Mouse (Mus musculus): ENCODE measurements at regions not wholly inside any gene's neighbourhood (a gene's known extent, or its start where the extent isn't known, plus 50 kb on each side); places are given as distances from the start of the nearest gene placed in this dataset.

DNA sequence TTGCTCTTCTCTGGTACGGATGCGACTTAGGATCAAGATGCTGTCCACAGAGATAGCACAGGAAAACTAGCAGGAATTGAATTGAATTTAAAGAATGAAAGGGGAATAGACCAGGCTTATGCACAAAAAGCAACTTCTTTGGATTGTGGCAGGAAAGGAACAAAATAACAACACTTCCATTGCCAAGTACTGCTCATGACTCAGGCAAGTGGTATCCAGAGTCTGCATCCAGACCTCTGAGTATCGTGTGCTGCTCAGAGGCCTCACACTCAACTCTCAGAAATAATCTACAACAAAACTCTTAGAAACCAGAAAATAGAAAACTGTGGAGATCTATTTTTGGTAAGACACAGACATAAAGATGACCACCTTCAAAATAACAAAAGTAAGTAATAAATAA is 176.1 kb upstream of the Egflam start:
- DNase-seq (ENCODE audit: low spot score): no peak

DNA sequence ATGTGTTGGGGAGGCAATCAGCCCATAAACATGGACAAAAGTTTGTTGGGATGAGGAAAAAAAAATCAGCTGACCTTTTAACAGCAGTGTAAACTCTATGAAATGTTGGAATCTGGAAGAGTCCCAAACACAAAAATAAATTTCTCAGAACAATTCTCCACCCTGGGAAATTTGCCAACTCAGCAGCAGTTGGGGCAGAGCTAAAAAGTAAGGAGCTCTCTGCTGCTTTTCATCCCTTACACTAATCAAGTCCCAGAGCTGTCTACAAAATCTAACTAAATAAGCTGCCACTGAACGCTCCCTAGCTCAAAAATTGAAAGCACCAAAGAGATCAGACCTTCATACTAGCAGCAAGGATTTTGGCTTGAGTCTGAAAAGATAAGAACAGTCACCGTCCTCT is 176.6 kb upstream of the Egflam start:
- peak; percentile 49 for DNase-seq (ENCODE audit: low spot score)

DNA sequence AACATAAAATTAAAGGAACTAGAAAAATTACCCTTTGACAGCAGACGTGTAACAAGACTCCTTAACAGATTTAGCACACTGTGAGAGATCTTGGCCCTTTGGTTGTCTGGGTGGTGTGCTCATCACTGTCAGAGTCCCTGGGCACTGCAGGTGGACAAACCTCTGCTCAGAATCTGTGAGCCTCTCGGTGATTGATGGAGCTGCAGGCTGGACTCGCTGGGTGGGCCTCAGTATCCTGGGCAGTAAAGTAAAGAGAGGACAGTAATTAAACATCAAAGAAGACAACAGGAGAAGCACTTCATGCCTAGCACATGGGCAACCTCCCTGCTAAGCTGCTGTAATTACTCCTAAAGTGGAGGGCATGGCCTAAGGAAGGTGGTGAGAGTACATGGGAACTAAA is 180.2 kb upstream of the Egflam start:
- DNase-seq (ENCODE audit: low spot score): no peak

DNA sequence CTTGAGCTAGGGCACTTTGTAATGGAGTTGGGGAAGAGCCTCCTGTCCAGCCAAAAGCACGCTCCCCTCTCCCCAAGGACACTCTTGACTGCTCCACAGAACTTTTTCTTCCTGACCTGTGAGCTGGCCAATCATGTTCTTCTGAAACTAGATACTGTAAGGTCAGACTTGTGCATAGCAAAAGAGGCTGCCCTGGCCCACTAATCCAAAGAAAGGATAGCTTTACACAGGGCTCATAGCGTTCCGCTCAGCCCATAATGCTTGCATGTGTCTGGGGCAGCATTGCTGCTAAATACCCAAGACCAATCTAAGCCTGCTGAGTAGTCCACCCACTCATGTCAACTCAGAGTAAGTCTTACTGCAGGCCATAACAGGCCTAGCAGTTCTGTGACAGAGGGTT is 189.0 kb upstream of the Egflam start:
- no peak for DNase-seq (ENCODE audit: low spot score)

DNA sequence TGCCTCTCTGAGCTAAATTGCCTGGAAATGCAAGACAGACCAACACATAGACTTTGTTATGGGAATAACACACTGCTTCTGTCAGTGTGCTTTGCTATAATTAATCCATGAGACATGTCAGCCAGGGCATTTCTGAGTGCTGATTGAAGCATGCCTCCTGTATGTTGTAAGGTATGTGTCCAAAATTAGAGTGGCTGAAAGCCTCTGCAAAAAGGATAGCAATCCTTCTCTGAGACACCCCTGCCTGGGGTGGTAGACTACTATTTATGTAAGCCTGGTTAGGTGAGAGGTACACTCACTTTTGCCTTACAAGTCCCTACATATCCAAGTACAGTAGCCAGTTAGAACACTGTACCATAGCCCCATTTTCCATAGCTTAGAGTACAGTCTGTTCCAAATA is 193.3 kb upstream of the Egflam start:
- no peak for DNase-seq (ENCODE audit: low spot score)

DNA sequence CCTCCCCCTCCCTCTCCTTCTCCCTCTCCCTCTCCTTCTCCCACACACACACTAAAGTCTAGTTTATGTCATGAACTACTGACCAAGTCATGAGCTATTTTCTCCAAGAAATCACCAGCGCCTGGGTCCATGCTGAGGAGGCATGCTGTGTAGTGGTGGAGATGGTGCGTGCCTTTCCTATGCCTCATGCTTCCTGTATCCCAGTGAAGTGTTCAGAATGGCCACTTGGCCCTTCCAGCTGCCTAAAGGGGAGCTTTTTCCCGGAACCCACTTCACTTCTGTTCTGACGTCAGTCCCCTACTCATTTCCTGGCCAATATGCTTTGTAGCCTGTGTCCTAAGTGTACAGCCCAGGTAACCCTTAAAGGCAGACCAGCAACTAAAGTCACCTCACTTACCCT is 199.1 kb upstream of the Egflam start:
- no peak for DNase-seq (ENCODE audit: low spot score)

DNA sequence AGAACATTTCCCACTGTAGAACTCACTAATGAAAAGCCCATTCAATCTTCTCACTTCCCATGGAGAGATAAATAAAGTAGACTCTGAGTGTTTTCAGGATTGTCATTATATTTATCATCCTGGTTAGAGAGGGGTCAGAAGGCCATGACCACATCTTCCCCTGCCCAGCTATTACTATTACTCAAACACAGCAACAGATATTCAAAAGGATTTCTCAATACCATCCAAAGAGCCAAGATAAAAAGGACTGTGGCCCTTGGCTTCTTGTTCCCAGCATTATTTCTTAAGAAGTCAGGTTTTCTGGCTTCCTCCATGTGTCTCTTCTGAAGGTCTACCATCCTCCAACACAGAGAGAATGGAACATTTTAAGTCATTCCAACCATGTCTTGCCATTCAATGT is 199.6 kb upstream of the Egflam start:
- no peak for DNase-seq (ENCODE audit: low spot score)

DNA sequence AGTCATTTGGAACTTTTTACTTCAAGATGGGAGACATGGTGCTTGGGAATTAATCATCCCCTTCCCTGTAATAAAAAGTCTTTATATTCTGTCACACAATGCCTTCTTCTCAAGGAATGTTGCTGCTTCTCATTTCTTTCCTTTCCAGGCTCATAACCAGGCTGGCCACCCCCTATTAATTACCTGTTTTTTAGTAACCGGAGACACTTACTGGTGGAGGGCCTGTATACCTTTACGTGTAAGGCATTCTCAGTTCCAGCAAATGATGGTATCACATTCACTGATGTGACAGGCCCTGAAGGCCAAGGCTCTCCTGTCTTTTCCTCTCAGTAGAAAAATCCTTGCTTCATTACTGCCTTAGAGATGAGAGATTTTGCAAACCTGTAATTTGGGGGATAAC is 203.3 kb upstream of the Egflam start:
- no peak for DNase-seq (ENCODE audit: low spot score)

DNA sequence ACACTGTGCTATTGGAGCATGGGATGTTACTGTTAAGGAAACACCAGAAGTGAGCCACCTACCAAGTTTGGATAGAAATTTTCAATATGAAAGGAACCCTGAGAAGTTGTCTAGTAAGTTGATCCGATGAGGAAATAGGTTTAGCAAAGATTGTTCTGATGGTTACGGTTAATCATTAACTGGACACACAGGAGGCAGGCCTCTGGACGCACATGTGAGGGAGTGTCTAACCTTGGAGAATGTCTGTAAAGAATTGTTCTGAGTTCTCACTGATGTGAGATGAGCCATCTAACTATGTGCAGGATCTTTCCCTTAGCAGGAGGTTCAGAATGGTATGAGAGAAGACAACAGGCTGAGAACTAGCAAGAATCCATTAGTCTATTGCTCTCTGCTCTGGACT is 205.8 kb upstream of the Gdnf start:
- DNase-seq (ENCODE audit: low spot score): no peak

DNA sequence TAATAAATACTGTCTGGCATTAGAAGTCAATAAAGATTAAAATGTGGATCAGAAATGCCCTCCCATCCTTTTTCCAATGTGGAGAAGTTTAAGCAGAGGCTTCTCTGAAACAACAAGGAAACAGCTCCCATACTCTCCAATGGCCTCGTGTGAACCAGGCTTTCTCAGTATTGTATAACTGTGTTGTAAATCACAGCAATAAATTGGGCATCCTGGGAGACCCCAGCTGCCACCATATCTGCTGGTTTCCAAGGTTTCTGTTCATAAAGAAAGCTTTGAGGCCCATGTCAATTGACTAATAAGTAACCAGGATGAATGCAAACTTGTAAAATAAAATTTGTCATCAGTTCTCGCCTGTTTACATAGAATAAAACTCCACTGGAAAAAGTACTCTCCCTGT is 192.7 kb upstream of the Gdnf start:
- no peak for DNase-seq (ENCODE audit: low spot score)

DNA sequence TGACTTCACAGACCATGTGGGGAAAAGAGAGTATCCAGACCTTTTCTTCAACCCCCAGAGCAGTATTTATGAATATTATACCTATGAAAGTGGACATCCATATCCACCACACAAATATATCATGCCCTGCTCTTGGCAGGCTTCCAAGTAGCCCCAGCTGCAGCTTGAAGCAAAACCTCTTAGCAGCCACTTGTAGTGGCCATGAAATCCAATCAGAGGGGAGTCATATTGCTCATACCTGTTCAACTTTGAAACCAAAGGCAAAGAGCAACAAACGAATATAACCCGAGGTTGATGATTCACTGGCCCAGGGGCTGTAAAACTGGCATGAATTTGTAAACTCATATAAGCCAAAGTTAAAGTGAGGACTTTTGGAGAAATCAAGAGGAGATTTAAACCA is 187.6 kb upstream of the Gdnf start:
- no peak for DNase-seq (ENCODE audit: low spot score)

DNA sequence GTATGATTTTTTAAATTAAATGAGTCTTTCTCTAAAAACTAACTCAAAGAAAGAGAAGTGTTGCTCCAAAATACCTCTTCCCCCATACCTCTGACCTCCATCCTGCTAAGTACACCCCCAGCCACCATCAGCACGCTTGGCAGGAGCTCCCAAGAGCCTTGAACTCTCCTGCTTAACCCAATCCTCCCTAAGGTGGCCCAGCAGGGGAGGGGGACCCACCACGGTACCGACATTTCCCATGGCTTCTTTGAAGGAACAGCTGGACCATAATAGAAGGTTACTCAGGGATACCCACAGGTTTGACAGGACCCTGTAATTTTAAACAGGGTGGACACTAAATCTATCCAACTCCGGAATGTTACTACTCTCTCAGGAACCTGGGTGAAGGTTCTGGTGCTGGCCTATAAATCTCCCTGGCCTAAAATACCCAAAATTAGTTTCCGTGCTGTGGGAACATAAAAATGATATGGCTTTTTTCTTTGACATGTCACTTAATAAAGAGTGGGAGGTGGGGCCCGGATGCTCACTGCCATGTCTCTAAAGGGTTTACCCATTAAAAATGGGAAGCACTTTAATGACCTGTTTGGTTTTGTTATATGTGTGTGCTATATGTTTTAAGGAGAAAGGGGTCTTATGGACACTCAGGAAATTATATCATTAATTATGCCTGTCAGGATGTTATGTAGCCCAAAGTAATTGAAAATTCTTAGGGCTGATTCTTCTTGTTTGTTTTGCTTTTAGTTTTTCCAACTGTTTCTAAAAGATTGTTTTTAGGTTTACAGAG is 185.8 kb upstream of the Gdnf start:
- no peak for DNase-seq (ENCODE audit: low spot score)

DNA sequence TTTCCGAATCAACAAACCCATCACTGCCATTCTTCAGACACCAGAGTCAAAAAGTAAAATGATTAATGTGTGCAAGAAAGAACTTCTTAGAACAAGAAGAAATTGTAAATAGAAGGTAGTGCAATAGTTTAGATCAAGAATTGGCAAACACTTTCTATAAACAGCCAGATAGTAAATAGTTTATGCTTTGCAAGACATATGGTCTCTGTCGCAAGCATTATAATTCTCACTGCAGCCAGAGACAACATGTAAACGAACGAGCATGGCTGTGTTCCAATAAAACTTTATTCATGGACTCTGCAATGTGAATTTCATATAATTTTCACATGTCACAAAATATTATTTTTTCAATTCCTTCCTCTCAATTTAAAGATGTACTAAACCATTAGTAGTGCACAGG is 180.8 kb upstream of the Gdnf start:
- no peak for DNase-seq (ENCODE audit: low spot score)

DNA sequence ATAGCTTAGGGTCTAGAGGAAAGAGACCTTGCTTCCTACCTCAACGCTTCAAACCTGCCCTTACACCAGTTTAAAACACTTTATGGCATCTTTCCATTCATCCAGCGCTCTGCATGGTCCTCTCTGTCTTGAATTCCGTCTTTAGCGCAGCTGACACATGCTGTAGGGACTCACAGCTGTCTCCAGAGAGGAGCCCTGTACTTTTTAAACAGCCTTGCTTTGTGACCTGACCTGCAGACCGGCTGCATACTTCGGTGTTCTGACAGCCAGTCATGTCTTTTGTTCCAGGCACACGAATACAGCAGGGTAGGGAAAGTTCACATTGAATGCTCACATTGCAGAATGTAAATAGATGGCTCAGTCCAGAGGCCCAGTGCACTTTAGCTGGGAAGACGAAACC is 175.4 kb upstream of the Gdnf start:
- no peak for DNase-seq (ENCODE audit: low spot score)

DNA sequence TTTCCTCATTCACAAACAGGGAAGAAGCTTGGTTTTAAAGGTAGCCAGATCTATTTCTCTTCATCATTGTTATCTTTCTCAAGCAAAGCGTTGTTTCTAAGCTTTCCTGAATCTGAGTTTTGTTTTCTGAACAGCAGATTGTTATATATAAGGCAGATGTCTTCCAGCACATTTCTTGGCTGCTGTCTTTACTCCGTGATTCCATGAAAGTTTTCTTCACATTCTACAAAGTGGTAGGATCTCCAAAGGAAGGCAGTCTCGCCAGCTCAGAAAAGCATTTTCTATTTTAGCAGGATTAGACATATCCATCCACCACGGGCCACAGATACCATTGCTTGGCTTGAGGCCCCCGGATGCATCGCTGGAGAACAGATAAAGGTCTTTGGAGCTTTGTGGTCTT is 171.2 kb upstream of the Gdnf start:
- DNase-seq (ENCODE audit: low spot score): no peak

DNA sequence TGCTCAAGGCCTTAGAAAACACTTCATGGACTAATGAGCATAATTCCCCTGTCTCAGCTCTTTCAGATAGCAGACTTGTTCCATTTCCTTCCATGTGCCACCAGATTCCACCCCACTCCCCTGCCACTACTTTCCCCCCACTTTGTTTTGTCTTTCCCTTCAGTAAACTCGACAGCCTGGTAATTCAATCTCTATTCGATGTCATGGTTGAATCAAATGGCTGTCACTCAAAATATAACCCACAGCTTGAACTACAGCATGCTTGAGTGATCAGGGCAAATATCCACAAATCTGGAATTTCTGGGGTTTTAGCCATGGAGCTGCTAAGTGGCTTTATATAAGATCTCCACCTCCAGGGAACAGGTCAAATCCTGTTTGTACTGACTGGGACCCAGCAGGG is 168.6 kb upstream of the Gdnf start:
- no peak for DNase-seq (ENCODE audit: low spot score)

DNA sequence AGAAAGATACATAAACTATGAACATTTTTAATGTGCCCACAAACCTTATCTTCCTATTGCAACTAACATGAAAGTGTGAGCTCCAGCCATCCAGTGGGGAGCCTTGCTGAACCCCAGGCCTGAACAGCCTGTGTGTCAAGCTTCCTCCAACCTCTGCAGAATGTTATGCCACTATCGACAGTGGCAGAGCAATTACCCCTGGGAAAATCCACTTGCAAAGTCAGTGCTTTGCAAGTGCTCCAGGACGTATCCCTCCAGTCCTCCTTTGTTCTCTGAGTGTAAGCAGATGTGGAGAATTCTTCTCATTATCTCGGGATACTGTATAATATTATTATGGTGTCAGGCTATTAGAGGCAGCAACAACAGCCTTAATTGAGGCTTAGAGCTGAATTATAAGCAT is 159.9 kb upstream of the Gdnf start:
- no peak for DNase-seq (ENCODE audit: low spot score)

DNA sequence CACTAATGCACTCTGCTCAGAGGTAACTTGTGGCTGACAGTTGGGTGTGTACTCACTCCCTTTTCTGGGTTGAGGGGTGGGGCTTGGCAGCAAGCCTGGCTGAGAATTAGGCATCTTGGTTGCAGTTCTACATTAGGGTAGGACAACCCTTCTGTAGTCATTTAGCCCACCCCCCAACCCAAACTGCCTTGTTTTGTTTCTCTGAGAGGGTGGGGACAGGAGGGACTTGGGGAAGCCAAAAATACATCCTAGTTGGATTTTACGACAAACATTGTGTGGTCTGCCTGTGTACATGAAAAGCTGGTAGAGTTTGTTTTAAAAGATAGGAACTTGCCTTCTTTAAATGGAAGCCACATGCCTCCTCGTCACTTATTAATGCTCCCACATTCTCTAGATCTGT is 146.8 kb upstream of the Gdnf start:
- DNase-seq (ENCODE audit: low spot score): no peak

DNA sequence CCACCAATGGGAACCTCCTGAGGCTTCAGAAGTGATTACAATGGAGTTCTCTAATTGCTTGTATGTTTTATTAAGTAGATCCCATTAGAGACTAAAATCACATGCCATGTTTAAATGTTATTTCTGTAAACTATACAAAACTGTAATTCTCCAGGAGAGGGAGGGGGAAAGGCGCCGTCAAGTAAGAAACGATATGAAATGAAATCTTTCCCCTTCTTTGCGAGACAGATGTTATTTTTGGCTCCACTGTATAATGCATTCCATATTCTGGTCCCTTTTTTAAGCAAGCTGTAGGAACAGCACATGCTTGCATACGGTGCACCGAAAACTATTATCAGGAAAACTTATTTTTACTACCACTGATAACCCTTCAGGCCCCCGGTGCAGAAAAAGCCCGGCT is 141.0 kb upstream of the Gdnf start:
- no peak for DNase-seq (ENCODE audit: low spot score)

DNA sequence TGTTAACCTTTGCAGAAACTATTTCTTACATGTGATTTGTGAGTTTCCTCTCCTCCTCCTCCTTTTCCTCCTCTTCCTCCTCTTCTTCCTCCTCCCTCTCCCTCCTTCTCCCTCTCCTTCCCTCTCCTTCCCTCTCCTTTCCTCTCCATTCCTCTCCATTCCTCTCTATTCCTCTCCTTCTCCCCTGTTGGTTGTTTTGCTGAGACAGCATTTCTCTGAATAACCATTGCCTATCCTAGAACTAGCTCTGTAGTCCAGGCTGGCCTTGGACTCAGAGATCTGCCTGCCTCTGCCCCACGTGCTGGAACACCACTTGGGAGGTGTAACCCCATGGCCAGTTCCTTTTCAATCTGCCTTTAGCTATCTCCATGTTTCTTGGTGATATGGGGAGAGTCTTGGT is 133.7 kb upstream of the Gdnf start:
- no peak for DNase-seq (ENCODE audit: low spot score)

DNA sequence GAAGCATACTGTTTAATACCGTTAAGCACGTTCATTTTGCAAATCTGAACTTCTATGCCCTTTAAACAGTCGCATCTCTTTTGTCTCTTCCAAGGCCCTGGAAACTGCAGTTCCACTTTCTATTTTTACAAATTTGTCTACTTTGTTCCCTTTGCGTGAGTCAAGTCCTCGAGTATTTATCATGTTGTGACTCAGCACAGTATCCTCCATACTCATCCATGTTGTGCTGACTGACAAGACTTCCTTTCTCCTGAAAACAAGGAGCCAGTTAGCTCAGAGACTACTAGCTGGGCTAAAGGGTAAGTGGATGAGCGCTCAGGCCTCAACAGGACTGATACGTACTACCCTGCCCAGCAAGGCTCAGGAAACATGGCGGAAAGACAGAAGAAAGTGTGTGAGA is 131.9 kb upstream of the Gdnf start:
- DNase-seq (ENCODE audit: low spot score): no peak

DNA sequence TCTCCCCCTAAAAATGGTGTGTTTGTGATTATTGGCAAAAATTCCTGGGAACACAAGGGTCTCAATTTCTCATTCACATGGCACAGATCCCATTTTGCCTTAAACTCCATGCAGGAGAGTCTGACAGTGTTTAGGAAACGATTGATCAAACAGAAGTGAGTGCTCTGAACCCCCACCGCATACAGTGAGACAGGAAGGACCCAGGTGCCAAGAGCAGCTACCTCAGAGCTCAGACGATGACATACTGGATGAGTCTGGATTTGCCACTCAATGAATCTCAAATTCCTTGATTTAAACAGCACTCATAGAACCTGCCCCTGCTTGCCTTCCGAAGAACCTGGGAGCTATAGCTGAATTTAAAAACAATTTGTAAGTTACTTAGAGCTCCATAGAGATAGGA is 129.6 kb upstream of the Gdnf start:
- DNase-seq (ENCODE audit: low spot score): no peak

DNA sequence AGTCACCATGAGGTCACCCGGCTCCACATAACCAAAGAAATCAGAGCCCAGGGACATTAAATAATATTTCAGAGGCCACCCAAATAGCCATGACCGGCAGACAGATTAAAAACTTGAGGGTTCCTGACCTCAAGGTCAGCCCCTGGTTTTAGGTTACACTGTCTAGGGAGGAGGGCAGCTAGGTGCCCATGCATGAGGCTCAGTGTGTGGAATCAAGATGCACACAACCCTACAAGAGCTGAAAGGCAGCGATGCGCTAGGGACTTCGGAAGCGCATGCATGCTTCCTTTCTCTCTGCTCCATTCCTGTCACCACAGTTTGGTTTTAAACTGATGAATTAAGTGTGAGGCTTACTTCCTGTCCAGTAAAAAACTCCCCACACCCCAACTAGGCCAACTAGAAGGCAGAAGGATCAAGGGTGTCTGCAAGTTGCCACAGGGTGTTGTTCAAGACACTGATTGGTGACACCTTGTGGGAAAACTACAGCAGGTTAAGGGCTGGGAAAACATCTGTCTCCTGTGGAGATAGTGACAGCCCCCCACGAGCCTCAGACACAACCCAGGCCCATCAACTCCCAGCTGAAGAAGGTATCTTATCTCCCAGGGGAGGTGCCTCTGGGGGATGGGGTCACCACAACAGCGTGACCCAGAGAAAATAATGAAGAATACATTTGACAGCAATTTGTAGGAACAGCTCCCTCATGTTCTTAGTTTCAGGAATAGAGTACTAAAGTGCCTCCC is 127.2 kb upstream of the Gdnf start:
- no peak for DNase-seq (ENCODE audit: low spot score)

DNA sequence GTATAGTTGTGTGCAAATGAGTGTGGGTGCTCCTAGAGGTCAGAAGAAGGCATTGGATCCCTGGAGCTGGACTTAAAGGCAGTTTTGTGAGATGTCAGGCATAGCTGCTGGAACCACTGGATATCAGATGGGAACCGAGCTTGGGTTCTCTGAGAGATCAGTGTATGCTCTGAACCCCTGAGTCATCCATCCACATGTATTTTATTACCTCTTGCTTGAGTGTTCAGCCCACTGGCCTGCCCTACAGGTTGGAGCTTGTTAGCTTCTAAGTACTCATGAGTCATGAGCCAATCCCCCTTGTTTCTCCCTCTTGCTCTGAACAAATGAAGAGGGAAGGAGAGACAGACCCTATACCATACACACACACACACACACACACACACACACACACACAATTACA is 119.4 kb upstream of the Gdnf start:
- no peak for DNase-seq (ENCODE audit: low spot score)
